Mouse (Mus musculus): Measurements from ENCODE around the gene Chchd6. TPM values are rescaled to one million over a fixed set of nuclear protein-coding genes. Genes with fewer than 3 reads are reported as not detected.

The Chchd6 gene
- polyA plus RNA-seq, 1 experiment from 2014 or later = 191 TPM

DNA sequence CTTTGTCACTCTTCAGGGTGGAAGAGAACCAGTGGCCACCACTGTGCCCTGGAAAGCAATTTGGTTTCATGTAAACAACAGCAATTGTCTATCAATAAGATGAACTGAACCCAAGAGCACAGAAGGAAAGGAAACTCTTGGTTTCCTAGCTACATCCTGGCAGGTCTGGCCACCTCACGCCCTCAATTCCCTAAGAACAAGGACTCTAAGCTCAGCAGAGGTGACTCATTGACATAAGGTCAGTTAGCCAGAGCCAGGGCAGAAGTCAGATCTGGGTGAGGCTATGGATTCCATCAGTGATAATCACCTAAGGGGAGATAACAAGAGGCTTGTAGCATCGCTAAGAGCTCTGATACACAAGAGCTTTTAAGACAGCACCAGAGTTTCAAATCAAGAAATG, 137.9 kb downstream of the Chchd6 start:
- Histone ChIP-seq H3K27me3 (ENCODE audit: control insufficient read depth, insufficient read depth, low read depth, low read length) (no peaks in the 10 kb centered on the region), H3K9me3 (replicated peaks; ENCODE audit: control insufficient read depth, low read length, poor library complexity, severe bottlenecking) (no peaks in the 10 kb centered on the region), H3K4me3 (ENCODE audit: low read depth, low read length) (no peak overlapping the region), H3K36me3 (ENCODE audit: control insufficient read depth, insufficient read depth, low read length) (no peaks in the 10 kb centered on the region), H3K4me2 (ENCODE audit: low read length) (no peak overlapping the region), H3K9ac (ENCODE audit: low read depth, low read length) (no peak overlapping the region), H3K27ac (ENCODE audit: low read length) (no peak overlapping the region), H3K4me1 (ENCODE audit: control insufficient read depth, insufficient read depth, low read length) (peaks cover 21% of the 10 kb centered on the region)
- no peak for ATAC-seq
- 91% methylated on average over 2 of the region's 2 CpGs for WGBS

DNA sequence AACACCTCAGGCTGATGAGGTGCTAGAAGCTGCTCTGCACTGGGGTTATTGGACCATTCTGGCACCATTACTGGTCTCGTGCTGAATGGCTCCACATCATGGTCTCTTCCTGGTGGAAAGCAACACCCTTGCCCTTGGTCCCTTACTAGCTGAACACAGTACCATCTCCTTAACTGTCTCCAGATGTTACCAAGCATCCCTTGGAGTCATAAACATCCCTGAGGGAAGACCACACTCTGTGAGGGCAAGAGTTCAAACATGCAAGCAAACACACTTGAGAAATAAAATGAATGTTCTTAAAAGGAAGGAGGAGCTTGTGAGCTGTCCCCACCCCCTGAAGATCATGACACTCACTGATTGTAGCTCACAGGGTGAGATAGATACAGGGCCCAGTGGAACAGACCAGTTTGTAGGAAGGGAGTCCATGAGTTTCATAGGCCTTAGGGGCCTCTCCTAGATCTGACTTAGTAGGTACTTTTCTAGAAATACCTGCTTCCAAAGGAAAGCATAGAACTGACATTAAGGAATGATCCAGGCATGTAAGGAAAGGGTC, 139.0 kb downstream of the Chchd6 start:
- Histone ChIP-seq H3K36me3 (ENCODE audit: control insufficient read depth, insufficient read depth, low read length) (no peaks in the 10 kb centered on the region), H3K27ac (ENCODE audit: low read length) (no peak overlapping the region), H3K9ac (ENCODE audit: low read depth, low read length) (no peak overlapping the region), H3K4me1 (ENCODE audit: control insufficient read depth, insufficient read depth, low read length) (peaks cover 27% of the 10 kb centered on the region), H3K27me3 (ENCODE audit: control insufficient read depth, insufficient read depth, low read depth, low read length) (no peaks in the 10 kb centered on the region), H3K4me3 (ENCODE audit: low read depth, low read length) (no peak overlapping the region), H3K9me3 (replicated peaks; ENCODE audit: control insufficient read depth, low read length, poor library complexity, severe bottlenecking) (no peaks in the 10 kb centered on the region), H3K4me2 (ENCODE audit: low read length) (no peak overlapping the region)
- no peak for ATAC-seq
- WGBS = 85% methylated on average over 1 of the region's 1 CpGs

DNA sequence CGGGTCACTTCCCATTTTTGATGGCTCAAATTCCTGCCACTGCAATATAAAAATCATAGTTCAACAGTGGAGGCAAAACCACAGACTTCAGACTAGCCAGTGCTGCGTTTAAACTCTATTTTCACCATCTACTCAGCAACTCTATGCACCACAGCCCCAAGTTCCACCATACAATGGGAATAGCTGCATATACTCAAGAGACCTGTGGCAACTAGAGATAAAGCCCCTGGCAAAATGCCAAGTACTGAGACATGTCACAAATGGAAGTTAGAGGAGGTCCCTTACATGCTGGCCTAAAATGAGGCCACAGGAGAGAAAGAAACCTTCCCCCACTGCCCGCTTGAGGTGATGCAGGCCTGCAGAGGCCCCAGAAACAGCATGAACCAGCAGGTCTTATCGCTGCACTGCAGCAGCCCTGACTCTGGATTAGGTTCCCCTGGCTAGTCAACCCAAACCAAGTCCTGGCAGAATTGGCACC, 139.9 kb downstream of the Chchd6 start:
- Histone ChIP-seq H3K27me3 (ENCODE audit: control insufficient read depth, insufficient read depth, low read depth, low read length) (no peaks in the 10 kb centered on the region), H3K27ac (ENCODE audit: low read length) (no peak overlapping the region), H3K9me3 (replicated peaks; ENCODE audit: control insufficient read depth, low read length, poor library complexity, severe bottlenecking) (no peaks in the 10 kb centered on the region), H3K36me3 (ENCODE audit: control insufficient read depth, insufficient read depth, low read length) (no peaks in the 10 kb centered on the region), H3K4me2 (ENCODE audit: low read length) (no peak overlapping the region), H3K4me3 (ENCODE audit: low read depth, low read length) (no peak overlapping the region), H3K9ac (ENCODE audit: low read depth, low read length) (no peak overlapping the region), H3K4me1 (ENCODE audit: control insufficient read depth, insufficient read depth, low read length) (peaks cover 27% of the 10 kb centered on the region)
- no peak for ATAC-seq
- 76% methylated on average over 4 of the region's 4 CpGs for WGBS

DNA sequence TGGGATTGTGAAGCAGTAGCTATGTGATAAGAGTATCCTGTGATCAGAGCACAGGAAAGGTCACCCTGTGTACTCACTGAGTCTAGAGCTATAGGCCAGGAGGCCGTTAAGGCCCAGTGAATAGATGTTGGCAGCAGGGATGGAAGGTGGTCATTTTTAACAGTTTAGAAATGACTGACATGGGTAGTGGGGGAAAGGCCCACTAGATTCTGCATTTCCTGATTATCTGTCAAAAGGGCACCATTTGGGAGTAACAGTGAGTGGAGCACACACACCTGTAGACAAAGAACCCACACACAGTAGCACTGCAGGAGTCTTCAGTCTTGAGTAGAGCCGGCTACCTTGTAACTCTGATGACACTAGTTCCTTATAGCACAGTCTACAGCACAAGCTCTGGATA, 141.0 kb downstream of the Chchd6 start:
- no peak overlapping the region for H3K9ac ChIP-seq (ENCODE audit: low read depth, low read length)
- ATAC-seq = no peak
- H3K36me3 ChIP-seq (ENCODE audit: control insufficient read depth, insufficient read depth, low read length) = no peaks in the 10 kb centered on the region
- H3K27ac ChIP-seq (ENCODE audit: low read length) = no peak overlapping the region
- H3K4me1 ChIP-seq (ENCODE audit: control insufficient read depth, insufficient read depth, low read length) = peaks cover 27% of the 10 kb centered on the region
- no peak overlapping the region for H3K4me2 ChIP-seq (ENCODE audit: low read length)
- 94% methylated on average over 2 of the region's 2 CpGs for WGBS
- H3K27me3 ChIP-seq (ENCODE audit: control insufficient read depth, insufficient read depth, low read depth, low read length) = no peaks in the 10 kb centered on the region
- H3K9me3 ChIP-seq (replicated peaks; ENCODE audit: control insufficient read depth, low read length, poor library complexity, severe bottlenecking) = no peaks in the 10 kb centered on the region
- H3K4me3 ChIP-seq (ENCODE audit: low read depth, low read length) = no peak overlapping the region

DNA sequence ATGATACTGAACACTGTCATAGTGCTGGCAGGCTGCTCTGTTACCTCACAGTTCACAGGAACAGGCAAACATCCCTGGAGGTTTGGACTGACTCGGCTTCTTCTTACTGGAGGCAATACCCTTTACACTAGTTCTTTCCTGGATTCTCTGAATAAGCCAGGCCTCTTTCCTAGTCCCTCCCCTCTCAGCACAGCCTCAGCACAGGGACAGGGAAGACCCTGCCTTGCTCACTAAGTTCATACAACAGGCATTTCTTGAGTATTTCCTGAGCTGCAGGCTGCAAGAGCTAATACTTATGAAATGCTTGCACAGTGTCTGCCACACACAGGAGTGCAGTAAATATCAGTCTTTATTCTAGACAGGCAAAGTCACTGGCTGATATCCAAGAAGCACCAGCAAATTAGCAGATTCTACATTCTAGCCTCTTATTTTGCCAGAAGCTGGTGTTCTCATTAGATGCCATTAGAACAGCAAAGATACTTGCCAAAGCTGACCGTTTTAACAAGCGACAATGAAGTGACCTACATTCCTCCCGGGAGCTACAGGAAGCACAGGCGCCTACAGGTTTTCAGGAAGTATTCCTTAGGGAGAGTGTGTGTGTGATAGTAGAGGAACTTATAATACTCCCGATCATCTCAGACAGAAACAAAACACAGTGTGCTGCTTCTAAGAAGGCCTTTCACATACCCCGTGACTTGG, 142.3 kb downstream of the Chchd6 start:
- Histone ChIP-seq H3K9me3 (replicated peaks; ENCODE audit: control insufficient read depth, low read length, poor library complexity, severe bottlenecking) (no peaks in the 10 kb centered on the region), H3K27ac (ENCODE audit: low read length) (peak overlapping the region; percentile 69), H3K27me3 (ENCODE audit: control insufficient read depth, insufficient read depth, low read depth, low read length) (no peaks in the 10 kb centered on the region), H3K36me3 (ENCODE audit: control insufficient read depth, insufficient read depth, low read length) (no peaks in the 10 kb centered on the region), H3K9ac (ENCODE audit: low read depth, low read length) (peak overlapping the region; percentile 20; the same call in 1 of the 2 replicates), H3K4me1 (ENCODE audit: control insufficient read depth, insufficient read depth, low read length) (peaks cover 27% of the 10 kb centered on the region), H3K4me2 (ENCODE audit: low read length) (no peak overlapping the region), H3K4me3 (ENCODE audit: low read depth, low read length) (no peak overlapping the region)
- peak; percentile 47 for ATAC-seq
- 50% methylated on average over 7 of the region's 7 CpGs for WGBS

DNA sequence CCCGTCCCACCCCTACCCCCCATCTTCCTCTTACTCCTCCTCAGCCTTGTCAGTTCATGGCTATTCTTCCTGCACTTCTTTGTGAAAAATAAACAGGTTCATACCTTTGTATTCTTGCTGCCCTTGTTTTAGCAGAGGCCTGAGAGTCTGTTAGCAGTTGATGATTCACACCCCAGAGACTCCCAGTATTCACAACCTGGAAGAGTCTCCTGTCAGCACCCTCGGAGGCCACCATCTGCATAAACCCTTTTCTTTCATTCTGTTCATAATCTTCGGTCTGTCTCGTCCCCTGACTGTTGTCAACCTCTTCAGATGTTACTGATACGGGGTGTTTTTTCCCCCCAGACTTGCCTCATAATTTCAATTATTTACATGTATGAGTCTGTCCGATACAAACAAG, 143.1 kb downstream of the Chchd6 start:
- Histone ChIP-seq H3K27me3 (ENCODE audit: control insufficient read depth, insufficient read depth, low read depth, low read length) (no peaks in the 10 kb centered on the region), H3K9me3 (replicated peaks; ENCODE audit: control insufficient read depth, low read length, poor library complexity, severe bottlenecking) (no peaks in the 10 kb centered on the region), H3K9ac (ENCODE audit: low read depth, low read length) (no peak overlapping the region), H3K4me2 (ENCODE audit: low read length) (no peak overlapping the region), H3K4me3 (ENCODE audit: low read depth, low read length) (no peak overlapping the region), H3K27ac (ENCODE audit: low read length) (peak overlapping the region; percentile 69; the same call in 1 of the 2 replicates), H3K36me3 (ENCODE audit: control insufficient read depth, insufficient read depth, low read length) (no peaks in the 10 kb centered on the region), H3K4me1 (ENCODE audit: control insufficient read depth, insufficient read depth, low read length) (peaks cover 29% of the 10 kb centered on the region)
- ATAC-seq = no peak
- 67% methylated on average over 6 of the region's 6 CpGs for WGBS

DNA sequence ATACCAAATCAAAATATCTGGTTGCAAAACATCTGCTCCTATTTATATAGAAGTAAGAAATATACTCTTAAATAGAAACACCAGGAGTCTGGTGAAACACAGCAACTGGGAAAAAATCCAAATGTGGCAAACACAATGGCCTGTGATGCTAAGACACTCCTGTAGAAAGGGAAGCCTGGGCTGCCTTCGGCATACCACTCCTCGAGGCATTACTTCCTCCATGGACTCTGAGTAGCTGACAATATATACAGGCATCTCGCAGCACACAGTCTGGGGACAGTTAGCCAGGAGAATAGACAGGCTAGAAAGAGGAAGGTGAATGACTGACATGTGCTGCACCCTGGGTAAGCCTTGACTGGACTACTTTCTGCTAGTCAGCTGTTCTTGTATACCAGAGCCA, 146.7 kb downstream of the Chchd6 start:
- no peak overlapping the region for H3K4me2 ChIP-seq (ENCODE audit: low read length)
- no peaks in the 10 kb centered on the region for H3K27me3 ChIP-seq (ENCODE audit: control insufficient read depth, insufficient read depth, low read depth, low read length)
- no peak overlapping the region for H3K9ac ChIP-seq (ENCODE audit: low read depth, low read length)
- ATAC-seq = no peak
- no peaks in the 10 kb centered on the region for H3K36me3 ChIP-seq (ENCODE audit: control insufficient read depth, insufficient read depth, low read length)
- 67% methylated on average over 3 of the region's 3 CpGs for WGBS
- no peak overlapping the region for H3K4me3 ChIP-seq (ENCODE audit: low read depth, low read length)
- no peak overlapping the region for H3K27ac ChIP-seq (ENCODE audit: low read length)
- H3K4me1 ChIP-seq (ENCODE audit: control insufficient read depth, insufficient read depth, low read length) = peaks cover 19% of the 10 kb centered on the region
- no peaks in the 10 kb centered on the region for H3K9me3 ChIP-seq (replicated peaks; ENCODE audit: control insufficient read depth, low read length, poor library complexity, severe bottlenecking)

DNA sequence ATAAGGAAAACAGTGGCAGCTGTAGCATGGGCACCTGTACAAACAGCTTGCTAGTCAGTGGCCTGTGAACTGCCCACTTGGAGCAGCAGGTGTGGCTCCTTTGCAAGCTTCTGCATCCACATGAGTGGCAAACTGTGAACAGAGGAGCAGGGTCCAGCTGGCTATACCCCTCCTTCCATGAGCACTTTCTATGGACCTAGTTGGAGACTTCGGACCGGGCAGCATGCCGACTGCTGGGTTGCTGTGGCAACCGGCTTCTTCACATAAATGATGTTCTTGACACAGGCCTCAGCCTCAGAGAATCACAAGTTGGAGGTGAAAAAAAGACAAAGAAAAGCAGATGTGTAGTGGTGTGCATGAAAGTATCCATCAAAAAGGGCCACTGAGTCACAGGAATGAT, 154.8 kb downstream of the Chchd6 start:
- Histone ChIP-seq H3K4me1 (ENCODE audit: control insufficient read depth, insufficient read depth, low read length) (peaks cover 5% of the 10 kb centered on the region), H3K4me2 (ENCODE audit: low read length) (no peak overlapping the region), H3K27me3 (ENCODE audit: control insufficient read depth, insufficient read depth, low read depth, low read length) (no peaks in the 10 kb centered on the region), H3K27ac (ENCODE audit: low read length) (no peak overlapping the region; the same call in 1 of the 2 replicates), H3K9ac (ENCODE audit: low read depth, low read length) (no peak overlapping the region), H3K36me3 (ENCODE audit: control insufficient read depth, insufficient read depth, low read length) (no peaks in the 10 kb centered on the region), H3K9me3 (replicated peaks; ENCODE audit: control insufficient read depth, low read length, poor library complexity, severe bottlenecking) (no peaks in the 10 kb centered on the region), H3K4me3 (ENCODE audit: low read depth, low read length) (no peak overlapping the region)
- 57% methylated on average over 4 of the region's 4 CpGs for WGBS
- ATAC-seq = 0 out of 2 replicates have a peak, but pooled peaks have one; percentile 39

DNA sequence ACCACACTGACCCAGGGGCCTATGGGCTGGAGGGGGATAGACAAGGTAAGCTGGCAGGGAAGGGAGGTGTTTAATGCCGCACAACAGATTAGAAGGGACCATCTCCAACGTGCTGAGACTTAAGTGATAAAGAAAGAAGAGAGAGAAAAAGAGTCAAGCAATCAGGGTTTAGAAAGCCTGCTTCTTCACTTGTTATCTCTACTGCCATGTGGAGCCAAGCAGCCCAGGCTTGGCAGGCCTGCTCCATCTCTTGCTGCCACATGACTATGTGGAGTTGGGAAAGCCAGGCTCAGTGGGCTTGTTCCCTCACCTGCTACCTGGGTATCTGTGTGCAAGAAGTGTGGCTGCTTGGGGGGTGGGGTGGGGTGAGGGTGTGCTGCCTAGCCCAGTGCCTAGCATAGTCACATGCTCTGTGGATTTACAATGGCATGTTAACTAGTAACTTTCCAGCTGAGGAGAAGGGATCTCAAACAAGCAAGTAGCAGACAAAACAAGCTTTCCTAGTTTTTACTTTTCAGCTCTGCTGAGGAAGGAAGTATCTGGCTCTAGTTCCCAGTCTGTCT, 163.5 kb downstream of the Chchd6 start:
- Histone ChIP-seq H3K4me1 (ENCODE audit: control insufficient read depth, insufficient read depth, low read length) (no peaks in the 10 kb centered on the region), H3K9me3 (replicated peaks; ENCODE audit: control insufficient read depth, low read length, poor library complexity, severe bottlenecking) (no peaks in the 10 kb centered on the region), H3K27ac (ENCODE audit: low read length) (no peak overlapping the region), H3K9ac (ENCODE audit: low read depth, low read length) (no peak overlapping the region), H3K4me3 (ENCODE audit: low read depth, low read length) (no peak overlapping the region), H3K27me3 (ENCODE audit: control insufficient read depth, insufficient read depth, low read depth, low read length) (no peaks in the 10 kb centered on the region), H3K36me3 (ENCODE audit: control insufficient read depth, insufficient read depth, low read length) (no peaks in the 10 kb centered on the region), H3K4me2 (ENCODE audit: low read length) (no peak overlapping the region)
- WGBS = 94% methylated on average over 2 of the region's 2 CpGs
- ATAC-seq = no peak

Measured in midbrain, embryonic 16.5 days (tissue).